Mouse (Mus musculus): Measurements from ENCODE around the gene Uqcrfs1.

GRCm38 (mm10) chr13:30560603-30561002, 15.4 kb upstream of the Uqcrfs1 start:
- TF ChIP-seq GATA1 (IDR thresholded peaks at IDR 0.05; ENCODE audit: low read length) (no peak), TAL1 (IDR thresholded peaks at IDR 0.05; ENCODE audit: low read length) (no peak)
